Mouse (Mus musculus) right cerebral cortex, postnatal 10 days (tissue): ENCODE results near the gene Efl1.
"Not testable (repeated sequence)": the region's sequence is repeated elsewhere in the genome, so short reads cannot be mapped to it uniquely, and the experiment has no call there.

ENCODE experiments used
- DNase-seq, 2 experiments: peaks; one replicate each; pipeline ENCODE4 v3.0.0; 2021; ENCODE audit warnings: low spot score in 2 of 2

Gene Efl1

DNA sequence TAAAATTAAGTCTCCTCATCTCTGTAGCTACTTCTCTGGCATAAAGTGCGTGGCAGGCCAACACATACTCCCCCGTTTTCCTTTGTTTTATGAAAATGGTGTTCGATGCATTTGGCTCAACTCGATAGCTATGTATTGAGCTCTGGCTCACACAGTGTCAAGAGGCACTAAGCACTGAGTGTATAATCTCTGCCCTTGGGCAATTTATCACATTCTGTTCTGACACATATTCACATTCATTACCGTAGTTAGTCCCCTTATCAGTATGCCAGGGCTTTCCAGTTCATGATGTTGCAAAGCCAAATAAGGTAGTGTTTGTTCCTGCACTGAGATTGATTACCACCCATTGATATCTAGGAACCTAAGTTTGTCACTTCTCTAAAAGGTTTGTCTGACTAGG lies 71.3 kb downstream of the Efl1 start:
- no peak for DNase-seq

GRCm38 (mm10) chr7:82720501-82720900 lies 72.1 kb downstream of the Efl1 start:
- DNase-seq, result no peak

GRCm38 (mm10) chr7:82720906-82721305 lies 72.5 kb downstream of the Efl1 start:
- no peak for DNase-seq

GRCm38 (mm10) chr7:82722486-82723123 lies 74.2 kb downstream of the Efl1 start:
- peak in 1 of 2 experiments; percentile 62 for DNase-seq

DNA sequence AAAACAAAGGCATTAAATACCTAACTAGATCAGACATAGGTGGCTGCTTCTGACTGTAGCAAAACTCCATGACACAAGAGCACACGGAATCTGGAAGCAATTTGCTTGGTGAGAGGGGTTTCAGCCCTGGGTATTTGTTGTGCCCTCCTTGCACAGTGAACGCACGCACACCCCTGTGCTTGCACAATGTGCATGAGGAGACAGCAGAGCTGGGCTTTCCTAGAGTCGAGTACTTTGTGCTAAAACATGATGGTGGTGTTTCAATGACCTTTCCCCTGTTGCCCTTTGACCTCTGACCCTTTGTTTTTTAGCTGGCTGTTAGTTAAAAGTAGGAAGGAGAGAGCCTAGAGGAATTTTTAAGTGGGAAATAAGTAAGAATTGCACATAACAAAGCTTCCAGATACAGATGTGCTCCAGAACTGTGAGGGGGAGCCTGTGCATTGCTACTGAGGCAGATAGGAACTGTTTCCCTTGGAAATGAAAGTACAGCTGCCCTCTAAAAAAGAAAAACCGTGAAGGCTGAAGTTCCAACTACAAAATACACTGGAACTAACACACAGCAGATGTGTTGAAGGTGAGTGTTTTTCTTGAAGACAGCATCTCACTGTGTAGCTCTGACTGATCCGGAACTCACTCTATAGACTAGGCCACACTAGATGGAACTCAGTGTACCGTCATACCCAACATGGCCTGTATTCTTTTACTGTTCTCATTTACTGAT lies 74.9 kb downstream of the Efl1 start:
- no peak for DNase-seq

- DNase-seq, result no peak
Observed at GRCm38 (mm10) chr7:82724491-82724890, 76.1 kb downstream of the Efl1 start.

DNA sequence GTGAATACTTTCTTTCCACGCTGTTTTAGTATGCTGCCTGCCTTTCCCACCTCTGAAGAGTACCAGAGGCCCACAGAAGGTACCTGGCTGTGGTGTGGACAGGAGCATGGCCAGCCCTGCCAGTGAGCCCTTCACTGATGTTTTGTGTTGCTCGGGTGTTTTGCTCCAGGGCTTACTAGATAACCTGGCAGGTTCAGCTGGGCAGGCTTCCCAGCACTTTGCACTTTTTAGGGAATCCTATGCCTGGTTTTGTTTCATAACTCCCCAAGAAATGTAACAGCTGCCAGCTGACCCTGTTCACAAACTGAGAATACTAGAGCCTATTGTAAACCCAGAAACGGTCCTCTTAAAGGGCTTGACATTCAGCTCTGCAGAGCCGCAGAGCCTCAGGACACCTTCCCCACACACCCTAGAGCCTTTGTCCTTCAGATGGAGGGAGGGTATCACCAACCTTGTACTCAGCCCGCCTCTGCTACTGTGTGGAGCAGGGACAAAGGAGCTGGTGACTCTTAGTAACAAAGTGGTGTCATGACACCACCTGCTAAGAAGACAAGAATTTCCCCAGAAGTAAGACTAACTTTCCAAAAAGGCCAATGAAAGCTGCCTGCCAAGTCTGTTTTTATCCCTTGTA lies 76.7 kb downstream of the Efl1 start:
- no peak for DNase-seq

- DNase-seq, result no peak
Observed at GRCm38 (mm10) chr7:82725741-82726450, 77.5 kb downstream of the Efl1 start.

- DNase-seq, result no peak
Observed at GRCm38 (mm10) chr7:82727066-82727465, 78.7 kb downstream of the Efl1 start.

- not testable (repeated sequence) for DNase-seq
Observed at GRCm38 (mm10) chr7:82729009-82729408, 80.6 kb downstream of the Efl1 start.

GRCm38 (mm10) chr7:82733118-82733517 lies 84.7 kb downstream of the Efl1 start:
- DNase-seq, result no peak

GRCm38 (mm10) chr7:82733995-82734394 lies 85.6 kb downstream of the Efl1 start:
- DNase-seq, result no peak

DNA sequence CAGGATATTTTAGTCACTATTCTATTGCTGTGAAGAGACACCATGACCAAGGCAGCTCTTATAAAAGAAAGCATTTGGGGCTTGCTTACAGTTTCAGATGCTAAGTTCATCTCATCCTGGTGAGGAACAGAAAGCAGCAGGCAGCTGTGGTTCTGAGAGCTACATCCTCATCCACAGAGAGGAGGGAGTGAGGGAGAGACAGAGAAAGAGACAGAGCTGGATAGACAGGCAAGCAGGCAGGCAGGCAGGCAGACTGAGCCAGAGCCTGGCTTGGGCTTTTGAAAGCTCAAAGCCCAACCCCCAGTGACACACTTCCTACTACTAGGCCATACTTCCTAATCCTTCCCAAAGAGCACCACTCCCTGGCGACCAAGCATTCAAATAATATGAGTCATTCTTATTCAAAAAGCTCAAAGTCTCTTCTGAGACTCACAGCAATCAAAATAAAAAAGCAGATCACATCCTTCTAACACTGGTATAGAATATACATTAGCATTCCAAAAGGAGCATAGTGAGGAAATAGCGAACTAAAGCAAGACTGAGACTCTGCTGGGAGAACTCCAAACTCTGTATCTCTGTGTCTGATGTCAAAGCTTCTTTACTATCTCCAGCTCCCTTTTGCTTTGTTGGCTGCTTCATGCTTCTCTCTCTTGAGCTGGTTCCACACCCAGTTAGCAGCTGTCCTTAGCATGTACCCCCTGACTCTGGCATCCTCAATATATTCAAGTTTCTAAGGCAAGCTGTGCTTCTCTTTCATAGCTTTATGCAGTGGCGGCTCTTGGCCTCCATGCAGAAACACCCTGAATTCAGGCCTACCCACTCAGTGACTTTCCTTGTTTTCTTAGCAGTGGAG lies 86.6 kb downstream of the Efl1 start:
- DNase-seq, result peak in 1 of 2 experiments; percentile 53

- DNase-seq, result peak; percentile 58 to 65
Observed at GRCm38 (mm10) chr7:82743116-82743765, 94.8 kb downstream of the Efl1 start.

- peak in 1 of 2 experiments; percentile 44 for DNase-seq
Observed at GRCm38 (mm10) chr7:82744167-82744715, 95.8 kb downstream of the Efl1 start.

GRCm38 (mm10) chr7:82748812-82749211 lies 100.4 kb downstream of the Efl1 start:
- DNase-seq, result no peak

GRCm38 (mm10) chr7:82749239-82749638 lies 100.8 kb downstream of the Efl1 start:
- DNase-seq, result no peak

DNA sequence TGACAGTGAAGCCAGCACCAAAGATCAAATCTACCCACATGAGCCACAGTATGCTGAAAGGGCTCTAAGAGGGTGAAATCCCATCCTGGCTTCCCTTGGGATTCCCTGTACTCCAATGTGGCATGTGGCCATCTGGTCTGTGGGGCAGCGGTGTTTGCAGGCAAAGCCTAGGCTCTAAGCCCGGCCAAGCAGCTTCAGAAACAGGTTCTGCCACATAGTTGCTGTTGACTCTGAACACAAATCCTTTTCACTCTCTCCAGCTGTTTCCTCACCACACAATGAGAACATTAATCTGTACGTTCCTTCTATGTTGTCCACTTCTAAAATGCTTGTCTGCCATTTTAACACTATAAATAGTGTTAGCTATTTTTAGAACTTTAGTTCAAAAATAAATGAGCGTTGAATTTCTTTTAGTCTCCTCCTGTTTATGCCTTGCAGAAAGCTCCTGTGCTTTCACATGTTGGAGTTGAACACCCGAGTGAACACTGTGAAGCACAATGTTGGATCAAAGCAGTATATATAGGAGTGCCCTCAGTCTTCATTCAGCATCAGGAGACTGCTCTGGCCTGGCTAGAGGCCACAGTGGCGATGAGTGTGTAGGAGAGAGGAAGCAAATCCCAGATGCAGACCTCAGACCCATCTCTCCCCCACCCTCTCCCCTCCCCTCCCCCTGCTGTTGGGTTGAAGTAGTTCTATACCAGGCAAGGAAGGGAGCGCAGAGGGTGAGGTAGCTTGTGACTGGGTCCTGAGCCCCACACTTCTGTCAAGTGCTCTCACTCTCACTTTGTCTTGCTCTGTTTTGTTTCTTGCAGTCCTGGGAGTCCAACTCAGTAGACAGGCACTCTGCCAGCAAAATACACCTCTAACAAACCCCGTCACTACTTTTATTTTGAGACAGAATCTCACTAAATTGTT lies 104.0 kb downstream of the Efl1 start:
- no peak for DNase-seq

DNA sequence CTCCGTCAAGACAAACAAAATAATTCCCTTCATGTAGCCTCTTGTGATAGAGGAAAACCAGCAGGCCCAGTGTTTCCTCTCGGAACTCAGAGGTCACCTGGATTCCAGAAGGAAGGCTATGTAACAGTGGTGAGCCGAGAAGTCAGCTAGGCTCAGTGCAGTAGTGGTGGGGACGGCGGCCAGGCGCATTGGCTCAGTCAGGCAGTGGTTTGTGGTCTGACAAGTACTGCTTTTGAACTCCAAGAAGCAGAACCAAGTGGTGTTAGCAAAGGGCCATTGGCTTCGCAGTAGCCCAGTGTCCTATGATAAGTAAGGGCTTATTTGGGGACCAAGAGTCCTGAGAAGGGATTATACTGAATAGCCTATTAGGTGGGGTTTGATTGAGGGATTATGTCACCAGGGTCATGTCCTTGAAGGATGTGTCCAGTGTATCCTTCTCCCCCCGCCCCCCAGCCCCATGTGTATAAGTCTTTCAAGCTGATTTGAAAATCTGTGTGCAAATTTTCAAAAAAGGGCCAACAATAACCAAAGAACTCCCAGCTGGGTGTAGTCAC lies 107.3 kb downstream of the Efl1 start:
- DNase-seq, result peak in 1 of 2 experiments; percentile 20
